Mouse (Mus musculus) large intestine, adult 2 months (tissue): ENCODE measurements around the gene Rabgef1. TPM values are rescaled to one million over a fixed set of nuclear protein-coding genes. Genes with fewer than 3 reads are reported as not detected.

ENCODE experiments used
- DNase-seq: peaks from one replicate; pipeline ENCODE4 v3.0.0-alpha.2; 2012; ENCODE audit warnings: low read depth, low spot score
- WGBS: fragments of 180-500 bp; shearing (Covaris S2); methylation state at CpG from one replicate; pipeline ENCODE4 v1.1.7; 2018; 5-methylcytosine and 5-hydroxymethylcytosine counted together
- polyA plus RNA-seq: library from polyadenylated mRNA; depleted of rRNA; stranded (reverse); fragments of >200 nt; gene quantifications from 2 replicates; pipeline ENCODE4 v1.2.3, GENCODE M21; 2012; rRNA removed

Rabgef1 gene
- polyA plus RNA-seq, 1 experiment = 11.7 TPM

DNA sequence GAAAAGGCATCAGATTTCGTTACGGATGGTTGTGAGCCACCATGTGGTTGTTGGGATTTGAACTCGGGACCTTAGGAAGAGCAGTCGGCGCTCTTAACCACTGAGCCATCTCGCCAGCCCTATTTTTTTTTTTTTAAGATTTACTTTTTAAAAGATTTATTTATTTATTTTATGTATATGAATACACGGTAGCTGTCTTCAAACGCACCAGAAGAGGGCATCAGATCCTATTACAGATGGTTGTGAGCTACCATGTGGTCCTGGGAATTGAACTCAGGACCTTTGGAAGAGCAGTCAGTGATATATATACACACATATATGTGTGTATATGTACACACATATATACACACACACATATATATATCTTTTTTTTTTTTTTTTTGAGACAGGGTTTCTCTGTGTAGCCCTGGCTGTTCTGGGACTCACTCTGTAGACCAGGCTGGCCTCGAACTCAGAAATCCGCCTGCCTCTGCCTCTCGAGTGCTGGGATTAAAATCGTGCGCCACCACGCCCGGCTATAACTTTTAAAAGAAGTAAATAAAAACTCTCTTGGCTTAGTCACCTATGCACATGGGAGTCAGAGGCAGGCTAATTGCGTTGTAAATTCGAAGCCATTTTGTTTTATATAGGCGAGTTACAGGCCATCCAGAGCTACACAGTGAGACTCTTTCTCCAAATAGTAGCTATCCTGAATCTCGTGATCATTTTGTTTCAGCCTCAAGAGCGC, 84.4 kb downstream of the Rabgef1 start:
- peak; percentile 32 for DNase-seq
- WGBS = 8% methylated on average over 20 of the region's 20 CpGs

- WGBS = under 1% methylated on average over 24 of the region's 25 CpGs
These were observed 85.2 kb downstream of the Rabgef1 start for GRCm38 (mm10) chr5:130256678-130257271.

DNA sequence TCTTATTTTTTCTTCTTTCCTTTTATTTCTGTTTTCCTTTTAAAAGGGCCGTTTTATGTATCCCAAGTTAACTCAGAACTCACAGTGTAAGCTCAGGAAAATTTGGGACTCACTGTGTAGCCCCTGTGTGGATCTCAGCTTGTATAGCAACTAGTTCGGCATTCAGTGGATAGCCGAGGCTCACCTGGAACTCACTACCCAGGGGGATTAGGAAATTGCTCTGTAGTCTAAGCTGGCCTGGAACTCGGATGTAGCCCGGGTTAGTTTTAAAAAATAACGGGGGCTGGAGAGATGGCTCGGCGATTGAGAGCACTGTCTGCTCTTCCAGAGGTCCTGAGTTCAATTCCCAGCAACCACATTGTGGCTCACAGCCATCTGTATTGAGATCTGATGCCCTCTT, 85.7 kb downstream of the Rabgef1 start:
- WGBS = 5% methylated on average over 8 of the region's 8 CpGs
- DNase-seq = peak; percentile 16

More at GRCm38 (mm10) chr5:130256678-130257271, 85.2 kb downstream of the Rabgef1 start:
- peak; percentile 99 for DNase-seq

DNA sequence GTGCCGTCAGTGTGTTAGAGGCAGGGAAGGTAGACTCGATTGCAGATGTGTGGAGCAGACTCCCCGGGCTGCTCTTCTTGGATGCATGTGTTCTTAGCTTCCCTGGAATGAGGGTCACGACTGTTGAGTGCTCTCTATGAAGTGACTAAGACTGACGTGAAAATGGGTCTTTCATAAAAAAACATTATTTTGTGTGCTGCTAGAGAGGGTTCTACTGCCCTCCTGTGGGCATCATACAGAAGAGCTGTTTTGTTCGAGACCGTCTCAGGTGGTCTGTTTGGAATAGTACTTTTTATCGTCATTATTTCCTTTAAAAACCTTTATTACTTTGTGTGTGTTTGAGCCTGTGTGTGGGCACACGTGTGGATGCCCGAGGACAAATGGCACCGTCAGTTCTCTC, 91.9 kb downstream of the Rabgef1 start:
- no peak for DNase-seq
- 75% methylated on average over 11 of the region's 11 CpGs for WGBS

Other genes with a start within 250 kb of the Rabgef1 start
- 19.2 and 19.7 TPM in 2 replicates for gene Vkorc1l1, start 229.8 kb upstream of the Rabgef1 start, polyA plus RNA-seq
- gene Gusb, start 168.7 kb upstream of the Rabgef1 start, polyA plus RNA-seq = 25.9 and 32.9 TPM in 2 replicates
- gene Asl, start 142.6 kb upstream of the Rabgef1 start, polyA plus RNA-seq = 34.7 and 39.6 TPM in 2 replicates
- 13.1 and 13.4 TPM in 2 replicates for gene Crcp, start 142.5 kb upstream of the Rabgef1 start, polyA plus RNA-seq
- 6.9 and 7.7 TPM in 2 replicates for gene Tpst1, start 98.5 kb upstream of the Rabgef1 start, polyA plus RNA-seq
- 1.3 and 1.5 TPM in 2 replicates for gene Kctd7, start 26.9 kb upstream of the Rabgef1 start, polyA plus RNA-seq
- gene Tmem248, start 45.3 kb downstream of the Rabgef1 start, polyA plus RNA-seq = 24.4 and 26.2 TPM in 2 replicates
- 21.9 and 32.7 TPM in 2 replicates for gene Sbds, start 83.7 kb downstream of the Rabgef1 start, polyA plus RNA-seq
- 6.7 and 7.9 TPM in 2 replicates for gene Tyw1, start 83.8 kb downstream of the Rabgef1 start, polyA plus RNA-seq
- 0.01 TPM in 1 of 2 replicates, not detected in the other for gene Caln1, start 197.7 kb downstream of the Rabgef1 start, polyA plus RNA-seq
- not detected in 2 replicates for gene A330070K13Rik, start 212.8 kb downstream of the Rabgef1 start, polyA plus RNA-seq